Mouse (Mus musculus): ENCODE data around the gene Rnf17. TPM values are rescaled to one million over a fixed set of nuclear protein-coding genes. Genes with fewer than 3 reads are reported as not detected.

Gene Rnf17
- total and polyA plus RNA-seq, 3 experiments = 37.0 to 183 (median 46.4) TPM

DNA sequence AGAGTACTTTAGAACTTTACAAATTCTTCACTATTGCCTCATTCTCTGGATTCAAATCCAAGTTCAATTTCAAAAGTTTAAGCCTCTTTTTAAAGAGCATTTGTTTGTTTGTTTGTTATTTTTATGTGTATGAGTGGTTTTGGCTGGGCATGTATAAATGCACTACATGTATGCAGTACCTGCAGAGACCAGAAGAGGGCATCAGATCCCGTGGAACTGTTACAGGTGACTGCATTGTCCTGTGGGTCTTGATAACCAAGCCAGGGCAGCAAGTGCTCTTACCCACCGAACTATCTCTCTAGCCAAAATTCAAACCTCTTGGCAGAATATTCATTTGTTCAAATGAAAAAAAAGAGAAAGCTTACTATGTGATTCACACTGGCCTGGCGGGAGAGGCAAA, 33.5 kb upstream of the Rnf17 start:
- TF ChIP-seq MAZ (IDR thresholded peaks at IDR 0.05; ENCODE audit: low read depth, low read length) (no peak), MXI1 (IDR thresholded peaks at IDR 0.05; ENCODE audit: low read depth, low read length) (no peak), CTCF (IDR thresholded peaks at IDR 0.05 in 2 of 3, conservative IDR thresholded peaks at IDR 0.05 in 1 of 3; ENCODE audit: control insufficient read depth in 1 of 3, insufficient read depth in 1 of 3, low read depth in 2 of 3, low read length in 3 of 3, poor library complexity in 1 of 3, severe bottlenecking in 1 of 3) (peak; percentile 71 to 91 (median 76)), HCFC1 (IDR thresholded peaks at IDR 0.05; ENCODE audit: low read depth, low read length) (no peak), MAX (IDR thresholded peaks at IDR 0.05; ENCODE audit: low read length) (no peak), SIN3A (IDR thresholded peaks at IDR 0.05; ENCODE audit: low read length) (no peak), UBTF (IDR thresholded peaks at IDR 0.05; ENCODE audit: borderline replicate concordance, insufficient read depth, low read depth, low read length) (no peak), POLR2AphosphoS2 (IDR thresholded peaks at IDR 0.05; ENCODE audit: low read length) (no peak), ZKSCAN1 (IDR thresholded peaks at IDR 0.05; ENCODE audit: low read depth, low read length) (no peak), ZNF384 (IDR thresholded peaks at IDR 0.05; ENCODE audit: low read depth, low read length) (no peak), MEF2A (IDR thresholded peaks at IDR 0.05; ENCODE audit: extremely low read depth, insufficient replicate concordance, low read depth, low read length, poor library complexity, severe bottlenecking) (no peak), CHD1 (IDR thresholded peaks at IDR 0.05; ENCODE audit: low read depth, low read length) (no peak), CHD2 (IDR thresholded peaks at IDR 0.05; ENCODE audit: low read length) (no peak), MAFK (IDR thresholded peaks at IDR 0.05; ENCODE audit: borderline replicate concordance, low read depth, low read length) (no peak), NELFE (IDR thresholded peaks at IDR 0.05; ENCODE audit: low read depth, low read length) (no peak), POLR2A (IDR thresholded peaks at IDR 0.05; ENCODE audit: control insufficient read depth in 1 of 2, insufficient read depth in 1 of 2, low read depth in 1 of 2, low read length in 2 of 2, poor library complexity in 1 of 2) (no peak), ZC3H11A (IDR thresholded peaks at IDR 0.05; ENCODE audit: low read depth, low read length) (peak; percentile 66), SMC3 (IDR thresholded peaks at IDR 0.05; ENCODE audit: low read depth, low read length) (peak; percentile 78), KAT2A (conservative IDR thresholded peaks at IDR 0.05; ENCODE audit: low read depth, low read length) (no peak), USF1 (IDR thresholded peaks at IDR 0.05; ENCODE audit: low read depth, low read length) (no peak), E2F4 (IDR thresholded peaks at IDR 0.05; ENCODE audit: borderline replicate concordance, low read depth, low read length) (no peak), ELF1 (IDR thresholded peaks at IDR 0.05; ENCODE audit: low read depth, low read length) (no peak), MYC (IDR thresholded peaks at IDR 0.05; ENCODE audit: low read depth, low read length) (no peak), BHLHE40 (IDR thresholded peaks at IDR 0.05; ENCODE audit: borderline replicate concordance, low read depth, low read length) (peak; percentile 16; the same call in 1 of the 2 replicates), RAD21 (IDR thresholded peaks at IDR 0.05; ENCODE audit: low read depth, low read length) (peak; percentile 81), NRF1 (IDR thresholded peaks at IDR 0.05; ENCODE audit: insufficient read depth, low read depth, low read length, poor library complexity, severe bottlenecking) (no peak), TAL1 (IDR thresholded peaks at IDR 0.05; ENCODE audit: low read length) (no peak), JUND (IDR thresholded peaks at IDR 0.05; ENCODE audit: low read depth, low read length) (no peak), EP300 (IDR thresholded peaks at IDR 0.05; ENCODE audit: low read depth in 1 of 2, low read length in 2 of 2) (no peak), RCOR1 (IDR thresholded peaks at IDR 0.05; ENCODE audit: low read depth, low read length) (no peak), TBP (IDR thresholded peaks at IDR 0.05; ENCODE audit: low read depth, low read length) (no peak), ETS1 (IDR thresholded peaks at IDR 0.05; ENCODE audit: low read depth, low read length) (no peak), MYB (IDR thresholded peaks at IDR 0.05; ENCODE audit: low read depth, low read length) (no peak)
- Histone ChIP-seq H3K9ac (ENCODE audit: control insufficient read depth, low read depth, low read length, poor library complexity, severe bottlenecking) (no peak overlapping the region), H3K79me2 (ENCODE audit: control insufficient read depth, insufficient read depth, low read length, poor library complexity) (no peaks in the 10 kb centered on the region), H3K27me3 (ENCODE audit: control insufficient read depth in 1 of 2, insufficient read depth in 2 of 2, low read length in 2 of 2) (peaks cover 0 to 2% of the 10 kb centered on the region in 2 experiments; a peak in 3 of 4 replicates), H3K4me3 (ENCODE audit: control insufficient read depth in 1 of 2, insufficient read depth in 1 of 2, low read depth in 2 of 2, low read length in 2 of 2) (no peak overlapping the region), H3K27ac (ENCODE audit: control insufficient read depth, low read depth, low read length) (no peak overlapping the region), H3K4me1 (ENCODE audit: control insufficient read depth in 1 of 2, insufficient read depth in 2 of 2, low read length in 2 of 2) (no peaks in the 10 kb centered on the region), H3K36me3 (ENCODE audit: control insufficient read depth in 1 of 2, insufficient read depth in 2 of 2, low read length in 2 of 2) (no peaks in the 10 kb centered on the region), H3K9me3 (replicated peaks; ENCODE audit: insufficient read depth, low read length) (no peaks in the 10 kb centered on the region)
- DNase-seq (ENCODE audit: low read depth, low spot score) = peak; percentile 64
